Mouse (Mus musculus): ENCODE measurements around the gene Fem1b. TPM values are rescaled to one million over a fixed set of nuclear protein-coding genes. Genes with fewer than 3 reads are reported as not detected.

Fem1b gene
- polyA plus RNA-seq (2012; rRNA removed): 1.9 and 2.2 TPM in 2 replicates

GRCm38 (mm10) chr9:62811516-62812121 is at the start of gene Fem1b:
Gene Fem1b (minus strand): TSS chr9:62811934.

GRCm38 (mm10) chr9:62857719-62858261 is 46.1 kb upstream of the Fem1b start, which contains the start of gene Calml4:
Gene Calml4 (plus strand): TSS chr9:62858080.

DNA sequence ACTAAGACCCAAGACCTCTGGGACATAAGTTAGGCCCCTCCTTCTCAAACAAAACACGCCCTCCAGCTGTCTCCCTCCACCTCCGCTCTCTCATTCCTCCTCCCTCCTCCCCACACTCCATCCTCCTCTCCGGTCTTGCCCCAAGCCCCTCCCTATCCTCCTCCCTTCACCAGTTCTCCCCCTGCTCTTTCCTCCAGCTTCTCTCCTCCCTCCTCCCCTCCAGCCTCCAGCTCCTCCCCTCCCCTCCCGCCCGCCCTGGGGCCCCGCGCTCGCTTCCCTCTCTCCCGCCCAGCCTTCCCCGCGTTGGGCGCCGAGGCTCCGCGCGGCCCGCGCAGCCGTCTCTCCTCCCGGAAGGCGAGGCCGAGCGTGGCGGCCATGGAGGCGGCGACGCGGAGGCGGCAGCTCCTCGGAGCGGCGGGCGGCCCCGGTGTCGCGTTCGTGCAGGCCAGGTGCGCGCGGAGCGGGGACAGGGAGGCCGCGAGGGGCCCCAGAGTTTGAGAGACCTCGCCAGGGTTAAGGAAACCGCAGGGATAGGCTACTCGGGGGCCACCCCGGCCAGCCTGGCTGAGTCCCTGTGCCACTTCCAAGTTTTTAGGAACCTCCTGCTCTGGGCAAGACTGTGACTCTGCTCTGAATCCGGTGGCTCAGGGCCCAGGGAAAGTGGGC is 26.9 kb upstream of the Fem1b start, which contains the start of gene Cln6:
Cln6 (plus strand) TSS at position 280 of the 666 bp plus-strand sequence.

Other genes with a start within 250 kb of the Fem1b start
- 0.88 and 1.4 TPM in 2 replicates for gene Itga11, start 134.1 kb downstream of the Fem1b start, polyA plus RNA-seq (2012; rRNA removed)
- gene Cln6, start 26.9 kb upstream of the Fem1b start, polyA plus RNA-seq (2012; rRNA removed): 28.9 and 39.2 TPM in 2 replicates
- 1.0 and 1.4 TPM in 2 replicates for gene Calml4, start 46.1 kb upstream of the Fem1b start, polyA plus RNA-seq (2012; rRNA removed)
- 3.9 and 6.0 TPM in 2 replicates for gene Pias1, start 176.0 kb upstream of the Fem1b start, polyA plus RNA-seq (2012; rRNA removed)